Mouse (Mus musculus) ES-E14 (cell line): Measurements from ENCODE around the gene Il16.

ENCODE experiments used
- CHD2 ChIP-seq: IDR thresholded peaks from 2 replicates; pipeline ENCODE4 v1.6.1; 2014; ENCODE audit warnings: mild to moderate bottlenecking, low read depth, low read length, inconsistent platforms
- HCFC1 ChIP-seq: IDR thresholded peaks from 2 replicates; pipeline ENCODE4 v1.6.1; 2012; ENCODE audit warnings: low read length, inconsistent platforms, borderline replicate concordance; ENCODE audit not compliant: insufficient read depth
- MAFK ChIP-seq: IDR thresholded peaks from 2 replicates; pipeline ENCODE4 v1.6.1; 2014; ENCODE audit warnings: mild to moderate bottlenecking, low read depth, low read length, inconsistent platforms; ENCODE audit not compliant: insufficient read depth
- ZNF384 ChIP-seq: IDR thresholded peaks from 2 replicates; pipeline ENCODE4 v1.6.1; 2012; ENCODE audit warnings: low read depth, low read length, inconsistent platforms

DNA sequence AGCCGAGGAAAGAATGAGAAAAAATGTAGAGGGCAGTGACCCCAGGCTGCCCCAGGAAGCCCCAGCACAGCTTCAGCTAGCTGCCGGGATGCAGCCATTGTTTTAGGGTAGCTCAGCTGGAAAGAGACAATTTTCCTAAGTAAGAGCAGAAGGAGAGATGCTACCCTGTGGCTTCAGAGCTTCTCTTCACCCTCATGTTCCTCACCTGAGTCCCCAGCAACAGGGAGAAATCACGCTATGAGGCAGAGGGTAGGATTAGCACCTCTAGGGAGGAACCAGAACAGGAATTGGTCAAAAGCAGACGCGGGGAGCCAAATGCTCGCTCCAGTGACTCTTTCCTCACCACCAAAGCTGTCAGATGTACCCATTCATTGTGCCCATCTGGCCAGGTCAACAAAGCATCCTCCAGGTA, 10.8 kb downstream of the Il16 start:
- TF ChIP-seq CHD2 (no peak), HCFC1 (no peak), ZNF384 (no peak), MAFK (no peak)
